Mouse (Mus musculus) bone marrow, adult 2 months (tissue): ENCODE data around the gene Prickle2. TPM values are rescaled to one million over a fixed set of nuclear protein-coding genes. Genes with fewer than 3 reads are reported as not detected.

Source experiments
- H3K27ac ChIP-seq: fragments of 200-500 bp; 2 replicates; pipeline ENCODE4 v1.5.1; 2012; ENCODE audit warnings: low read depth, mild to moderate bottlenecking, control low read depth, inconsistent platforms, low read length; ENCODE audit not compliant: control insufficient read depth, poor library complexity, insufficient read depth
- H3K4me1 ChIP-seq: fragments of 200-500 bp; 2 replicates; pipeline ENCODE4 v1.6.1; 2011; ENCODE audit warnings: low read length; ENCODE audit not compliant: control insufficient read depth, insufficient read depth
- H3K4me3 ChIP-seq: fragments of 200-500 bp; replicated peaks from 2 replicates; pipeline ENCODE3; 2011; ENCODE audit warnings: mild to moderate bottlenecking, low read depth, low read length, control low read depth; ENCODE audit not compliant: control insufficient read depth
- CTCF ChIP-seq: fragments of 200-500 bp; IDR thresholded peaks from 2 replicates; pipeline ENCODE4 v1.5.1; 2011; ENCODE audit warnings: low read length, control low read depth; ENCODE audit not compliant: control insufficient read depth, insufficient read depth
- POLR2A ChIP-seq: fragments of 200-500 bp; IDR thresholded peaks from 2 replicates; pipeline ENCODE4 v1.6.1; 2011; ENCODE audit warnings: low read depth, mild to moderate bottlenecking, control low read depth, low read length, borderline replicate concordance; ENCODE audit not compliant: control insufficient read depth
- WGBS: fragments of 180-500 bp; shearing (Covaris S2); methylation state at CpG from one replicate; pipeline ENCODE4 v1.1.7; 2018; 5-methylcytosine and 5-hydroxymethylcytosine counted together
- polyA plus RNA-seq: library from polyadenylated mRNA; stranded (reverse); fragments of >200 nt; gene quantifications from 2 replicates; pipeline ENCODE4 v1.2.4, GENCODE M21; 2011; ENCODE audit warnings: low replicate concordance; ENCODE audit not compliant: missing spikeins, insufficient read depth, insufficient read length

The Prickle2 gene
- polyA plus RNA-seq, 1 experiment, result 19.2 TPM

GRCm38 (mm10) chr6:92697807-92698206 is 8.1 kb downstream of the Prickle2 start:
- no peak overlapping the region for H3K27ac ChIP-seq
- no peak for TF ChIP-seq CTCF
- no peak for TF ChIP-seq POLR2A
- 79% methylated on average over 5 of the region's 5 CpGs for WGBS
- no peak overlapping the region for H3K4me3 ChIP-seq
- no peaks in the 10 kb centered on the region for H3K4me1 ChIP-seq

- 89% methylated on average over 5 of the region's 5 CpGs for WGBS
- Histone ChIP-seq H3K4me1 (no peaks in the 10 kb centered on the region), H3K27ac (no peak overlapping the region), H3K4me3 (no peak overlapping the region)
- TF ChIP-seq POLR2A (no peak), CTCF (no peak)
Measured at GRCm38 (mm10) chr6:92687317-92687716, 18.6 kb downstream of the Prickle2 start.

GRCm38 (mm10) chr6:92674394-92674925 is 31.5 kb downstream of the Prickle2 start:
- H3K4me1 ChIP-seq, result no peaks in the 10 kb centered on the region
- no peak overlapping the region for H3K27ac ChIP-seq
- no peak overlapping the region for H3K4me3 ChIP-seq
- TF ChIP-seq POLR2A, result no peak
- TF ChIP-seq CTCF, result no peak
- 44% methylated on average over 8 of the region's 8 CpGs for WGBS

GRCm38 (mm10) chr6:92670518-92671147 is 35.3 kb downstream of the Prickle2 start:
- no peak for TF ChIP-seq POLR2A
- TF ChIP-seq CTCF, result no peak
- WGBS, result 74% methylated on average over 5 of the region's 5 CpGs
- Histone ChIP-seq H3K4me3 (no peak overlapping the region), H3K27ac (no peak overlapping the region), H3K4me1 (no peaks in the 10 kb centered on the region)

GRCm38 (mm10) chr6:92669623-92670022 is 36.3 kb downstream of the Prickle2 start:
- no peak for TF ChIP-seq CTCF
- TF ChIP-seq POLR2A, result no peak
- H3K4me1 ChIP-seq, result no peaks in the 10 kb centered on the region
- H3K27ac ChIP-seq, result no peak overlapping the region
- 79% methylated on average over 3 of the region's 3 CpGs for WGBS
- no peak overlapping the region for H3K4me3 ChIP-seq

GRCm38 (mm10) chr6:92667544-92667943 is 38.4 kb downstream of the Prickle2 start:
- no peak for TF ChIP-seq POLR2A
- no peak for TF ChIP-seq CTCF
- Histone ChIP-seq H3K4me3 (no peak overlapping the region), H3K27ac (no peak overlapping the region), H3K4me1 (no peaks in the 10 kb centered on the region)
- WGBS, result 87% methylated on average over 3 of the region's 3 CpGs

- no peak overlapping the region for H3K4me3 ChIP-seq
- no peak for TF ChIP-seq CTCF
- TF ChIP-seq POLR2A, result no peak
- WGBS, result 4% methylated on average over 1 of the region's 1 CpGs
- no peak overlapping the region for H3K27ac ChIP-seq
- H3K4me1 ChIP-seq, result no peaks in the 10 kb centered on the region
Measured at GRCm38 (mm10) chr6:92665530-92665989, 40.4 kb downstream of the Prickle2 start.

- H3K4me1 ChIP-seq, result no peaks in the 10 kb centered on the region
- no peak overlapping the region for H3K4me3 ChIP-seq
- H3K27ac ChIP-seq, result no peak overlapping the region
- no peak for TF ChIP-seq POLR2A
- TF ChIP-seq CTCF, result no peak
- 88% methylated on average over 3 of the region's 3 CpGs for WGBS
Measured at GRCm38 (mm10) chr6:92663885-92664284, 42.1 kb downstream of the Prickle2 start.
